Mouse (Mus musculus) bone marrow, adult 2 months (tissue): Measurements from ENCODE around the gene Cul1. TPM values are rescaled to one million over a fixed set of nuclear protein-coding genes. Genes with fewer than 3 reads are reported as not detected.

Experiments
- H3K27ac ChIP-seq: fragments of 200-500 bp; 2 replicates; pipeline ENCODE4 v1.5.1; 2012; ENCODE audit warnings: low read depth, mild to moderate bottlenecking, control low read depth, inconsistent platforms, low read length; ENCODE audit not compliant: control insufficient read depth, poor library complexity, insufficient read depth
- H3K4me1 ChIP-seq: fragments of 200-500 bp; 2 replicates; pipeline ENCODE4 v1.6.1; 2011; ENCODE audit warnings: low read length; ENCODE audit not compliant: control insufficient read depth, insufficient read depth
- H3K4me3 ChIP-seq: fragments of 200-500 bp; replicated peaks from 2 replicates; pipeline ENCODE3; 2011; ENCODE audit warnings: mild to moderate bottlenecking, low read depth, low read length, control low read depth; ENCODE audit not compliant: control insufficient read depth
- CTCF ChIP-seq: fragments of 200-500 bp; IDR thresholded peaks from 2 replicates; pipeline ENCODE4 v1.5.1; 2011; ENCODE audit warnings: low read length, control low read depth; ENCODE audit not compliant: control insufficient read depth, insufficient read depth
- POLR2A ChIP-seq: fragments of 200-500 bp; IDR thresholded peaks from 2 replicates; pipeline ENCODE4 v1.6.1; 2011; ENCODE audit warnings: low read depth, mild to moderate bottlenecking, control low read depth, low read length, borderline replicate concordance; ENCODE audit not compliant: control insufficient read depth
- WGBS: fragments of 180-500 bp; shearing (Covaris S2); methylation state at CpG from one replicate; pipeline ENCODE4 v1.1.7; 2018; 5-methylcytosine and 5-hydroxymethylcytosine counted together
- polyA plus RNA-seq: library from polyadenylated mRNA; stranded (reverse); fragments of >200 nt; gene quantifications from 2 replicates; pipeline ENCODE4 v1.2.4, GENCODE M21; 2011; ENCODE audit warnings: low replicate concordance; ENCODE audit not compliant: missing spikeins, insufficient read depth, insufficient read length

The Cul1 gene
- polyA plus RNA-seq, 1 experiment = 222 TPM

GRCm38 (mm10) chr6:47466488-47466887 is 13.3 kb downstream of the Cul1 start:
- no peaks in the 10 kb centered on the region for H3K4me1 ChIP-seq
- TF ChIP-seq POLR2A = no peak
- no peak for TF ChIP-seq CTCF
- no peak overlapping the region for H3K27ac ChIP-seq
- H3K4me3 ChIP-seq = no peak overlapping the region
- 83% methylated on average over 2 of the region's 2 CpGs for WGBS

- H3K4me3 ChIP-seq = no peak overlapping the region
- no peak overlapping the region for H3K27ac ChIP-seq
- TF ChIP-seq POLR2A (no peak), CTCF (no peak)
- no peaks in the 10 kb centered on the region for H3K4me1 ChIP-seq
Observed at GRCm38 (mm10) chr6:47467058-47467457, 13.9 kb downstream of the Cul1 start.

GRCm38 (mm10) chr6:47469760-47470159 is 16.6 kb downstream of the Cul1 start:
- Histone ChIP-seq H3K4me1 (no peaks in the 10 kb centered on the region), H3K27ac (no peak overlapping the region), H3K4me3 (no peak overlapping the region)
- no peak for TF ChIP-seq CTCF
- TF ChIP-seq POLR2A = no peak

- Histone ChIP-seq H3K27ac (no peak overlapping the region), H3K4me1 (no peaks in the 10 kb centered on the region), H3K4me3 (no peak overlapping the region)
- TF ChIP-seq POLR2A (no peak), CTCF (no peak)
Observed at GRCm38 (mm10) chr6:47472444-47472843, 19.2 kb downstream of the Cul1 start.

- 89% methylated on average over 1 of the region's 1 CpGs for WGBS
- no peaks in the 10 kb centered on the region for H3K4me1 ChIP-seq
- TF ChIP-seq CTCF (no peak), POLR2A (no peak)
- H3K4me3 ChIP-seq = no peak overlapping the region
- H3K27ac ChIP-seq = no peak overlapping the region
Observed at GRCm38 (mm10) chr6:47482027-47482426, 28.8 kb downstream of the Cul1 start.

- Histone ChIP-seq H3K4me1 (no peaks in the 10 kb centered on the region), H3K27ac (no peak overlapping the region), H3K4me3 (no peak overlapping the region)
- 84% methylated on average over 4 of the region's 4 CpGs for WGBS
- TF ChIP-seq POLR2A = no peak
- no peak for TF ChIP-seq CTCF
Observed at GRCm38 (mm10) chr6:47494562-47494961, 41.4 kb downstream of the Cul1 start.

- TF ChIP-seq CTCF (no peak), POLR2A (no peak)
- 84% methylated on average over 2 of the region's 2 CpGs for WGBS
- Histone ChIP-seq H3K27ac (no peak overlapping the region), H3K4me1 (no peaks in the 10 kb centered on the region), H3K4me3 (no peak overlapping the region)
Observed at GRCm38 (mm10) chr6:47520030-47520429, 66.8 kb downstream of the Cul1 start.

- H3K27ac ChIP-seq = no peak overlapping the region
- no peak overlapping the region for H3K4me3 ChIP-seq
- TF ChIP-seq CTCF (no peak), POLR2A (no peak)
- 91% methylated on average over 3 of the region's 3 CpGs for WGBS
- no peaks in the 10 kb centered on the region for H3K4me1 ChIP-seq
Observed at GRCm38 (mm10) chr6:47522431-47522830, 69.2 kb downstream of the Cul1 start.

GRCm38 (mm10) chr6:47525041-47525440 is 71.8 kb downstream of the Cul1 start:
- 82% methylated on average over 2 of the region's 2 CpGs for WGBS
- TF ChIP-seq CTCF (no peak), POLR2A (no peak)
- H3K4me3 ChIP-seq = no peak overlapping the region
- no peaks in the 10 kb centered on the region for H3K4me1 ChIP-seq
- no peak overlapping the region for H3K27ac ChIP-seq

GRCm38 (mm10) chr6:47526446-47526845 is 73.2 kb downstream of the Cul1 start:
- 89% methylated on average over 4 of the region's 4 CpGs for WGBS
- TF ChIP-seq POLR2A = no peak
- no peak for TF ChIP-seq CTCF
- no peaks in the 10 kb centered on the region for H3K4me1 ChIP-seq
- H3K27ac ChIP-seq = no peak overlapping the region
- H3K4me3 ChIP-seq = no peak overlapping the region
